Mouse (Mus musculus): Measurements from ENCODE around the gene Larp1b.
"Not testable (repeated sequence)": the region's sequence is repeated elsewhere in the genome, so short reads cannot be mapped to it uniquely, and the experiment has no call there.

Larp1b gene

GRCm38 (mm10) chr3:40949170-40949902, at the start of gene Larp1b:
TSS of gene Larp1b (plus strand) at chr3:40949828.
- peak; percentile 100 for DNase-seq

- DNase-seq: not testable (repeated sequence)
Measured at GRCm38 (mm10) chr3:40902443-40902842, 47.2 kb upstream of the Larp1b start, which contains the start of gene 1700034I23Rik. TSS of gene 1700034I23Rik (minus strand) at chr3:40902543.

GRCm38 (mm10) chr3:40938189-40938588, 11.4 kb upstream of the Larp1b start:
- DNase-seq: no peak

GRCm38 (mm10) chr3:40938592-40938991, 11.0 kb upstream of the Larp1b start:
- no peak for DNase-seq

GRCm38 (mm10) chr3:40939019-40939418, 10.6 kb upstream of the Larp1b start:
- no peak for DNase-seq

GRCm38 (mm10) chr3:40949903-40950600, 424 bp downstream of the Larp1b start:
- DNase-seq: peak; percentile 44

GRCm38 (mm10) chr3:40950601-40951201, 1.1 kb downstream of the Larp1b start:
- peak; percentile 61 for DNase-seq

GRCm38 (mm10) chr3:40951365-40951764, 1.7 kb downstream of the Larp1b start:
- no peak for DNase-seq

GRCm38 (mm10) chr3:40952606-40953005, 3.0 kb downstream of the Larp1b start:
- no peak for DNase-seq

GRCm38 (mm10) chr3:40954792-40955191, 5.2 kb downstream of the Larp1b start:
- DNase-seq: no peak

- DNase-seq: no peak
Measured at GRCm38 (mm10) chr3:40958831-40959230, 9.2 kb downstream of the Larp1b start.

- DNase-seq: no peak
Measured at GRCm38 (mm10) chr3:40980758-40981157, 31.1 kb downstream of the Larp1b start.

- DNase-seq: no peak
Measured at GRCm38 (mm10) chr3:40987539-40987938, 37.9 kb downstream of the Larp1b start.

- no peak for DNase-seq
Measured at GRCm38 (mm10) chr3:40988722-40989121, 39.1 kb downstream of the Larp1b start.

GRCm38 (mm10) chr3:40991541-40991940, 41.9 kb downstream of the Larp1b start:
- DNase-seq: no peak

GRCm38 (mm10) chr3:40995161-40995560, 45.5 kb downstream of the Larp1b start:
- DNase-seq: no peak

- no peak for DNase-seq
Measured at GRCm38 (mm10) chr3:41009315-41009714, 59.7 kb downstream of the Larp1b start.

- DNase-seq: no peak
Measured at GRCm38 (mm10) chr3:41009990-41010389, 60.4 kb downstream of the Larp1b start.

- no peak for DNase-seq
Measured at GRCm38 (mm10) chr3:41010701-41011100, 61.1 kb downstream of the Larp1b start.

- no peak for DNase-seq
Measured at GRCm38 (mm10) chr3:41012451-41012850, 62.8 kb downstream of the Larp1b start.

- no peak for DNase-seq
Measured at GRCm38 (mm10) chr3:41014946-41015345, 65.3 kb downstream of the Larp1b start.

- no peak for DNase-seq
Measured at GRCm38 (mm10) chr3:41018022-41018608, 68.5 kb downstream of the Larp1b start.

GRCm38 (mm10) chr3:41020687-41021086, 71.1 kb downstream of the Larp1b start:
- DNase-seq: no peak
